Mouse (Mus musculus) brain, embryonic 14.5 days (tissue): ENCODE results near the gene Hey2.

Experiments
- CTCF ChIP-seq: fragments of 200-500 bp; IDR thresholded peaks from 2 replicates; pipeline ENCODE4 v1.5.1; 2012; ENCODE audit warnings: inconsistent platforms, mild to moderate bottlenecking, moderate library complexity, borderline replicate concordance; ENCODE audit not compliant: insufficient read depth, insufficient read length; ENCODE audit errors: extremely low read depth
- POLR2A ChIP-seq: fragments of 200-500 bp; IDR thresholded peaks from 2 replicates; pipeline ENCODE4 v1.6.1; 2012; ENCODE audit warnings: mild to moderate bottlenecking, inconsistent platforms, borderline replicate concordance; ENCODE audit not compliant: poor library complexity, insufficient read depth, insufficient read length, severe bottlenecking; ENCODE audit errors: extremely low read depth

DNA sequence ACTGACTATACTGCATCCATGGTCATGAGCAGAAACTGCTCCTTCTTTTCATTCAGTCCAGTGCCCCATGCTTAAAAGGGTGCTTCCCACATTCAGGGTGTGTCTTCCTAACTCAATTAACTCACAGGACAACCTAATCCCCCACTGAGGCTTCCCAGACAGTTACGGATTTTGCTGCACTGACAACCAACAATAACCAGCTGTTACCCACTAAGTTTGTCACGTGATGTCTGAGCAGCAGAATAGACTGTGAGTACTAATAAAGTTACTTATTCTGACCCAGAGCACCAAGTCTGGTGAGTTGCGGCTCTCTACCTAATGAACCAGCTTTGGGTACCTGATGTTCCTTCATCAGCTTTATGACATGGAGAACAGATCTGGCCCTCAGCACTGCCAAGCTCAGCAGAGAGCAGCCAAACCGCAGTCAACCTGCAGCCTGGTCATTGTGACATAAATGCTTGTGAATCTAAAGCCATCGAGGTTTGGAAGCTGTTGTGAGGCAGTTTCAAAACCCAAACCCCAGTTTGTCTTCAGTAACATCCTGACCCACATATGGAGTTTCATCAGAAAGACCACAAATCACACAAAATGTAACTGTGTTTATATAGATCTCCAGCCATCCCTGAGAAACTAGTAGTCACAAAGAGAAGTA lies 56.4 kb downstream of the Hey2 start:
- TF ChIP-seq POLR2A (no peak), CTCF (no peak)
